Mouse (Mus musculus): ENCODE measurements around the gene Slc35g2.

Slc35g2 gene

GRCm38 (mm10) chr9:100534686-100535085 is 36.2 kb downstream of the Slc35g2 start:
- TF ChIP-seq GATA4 (IDR thresholded peaks at IDR 0.05; ENCODE audit: insufficient replicate concordance, low read length): no peak

- no peak for TF ChIP-seq GATA4 (IDR thresholded peaks at IDR 0.05; ENCODE audit: insufficient replicate concordance, low read length)
These were observed 37.9 kb downstream of the Slc35g2 start for GRCm38 (mm10) chr9:100532847-100533505.

GRCm38 (mm10) chr9:100531296-100531695 is 39.6 kb downstream of the Slc35g2 start:
- TF ChIP-seq GATA4 (IDR thresholded peaks at IDR 0.05; ENCODE audit: insufficient replicate concordance, low read length): no peak

GRCm38 (mm10) chr9:100525225-100525624 is 45.7 kb downstream of the Slc35g2 start:
- TF ChIP-seq GATA4 (IDR thresholded peaks at IDR 0.05; ENCODE audit: insufficient replicate concordance, low read length): no peak

- no peak for TF ChIP-seq GATA4 (IDR thresholded peaks at IDR 0.05; ENCODE audit: insufficient replicate concordance, low read length)
These were observed 48.9 kb downstream of the Slc35g2 start for GRCm38 (mm10) chr9:100522029-100522428.

- TF ChIP-seq GATA4 (IDR thresholded peaks at IDR 0.05; ENCODE audit: insufficient replicate concordance, low read length): no peak
These were observed 50.3 kb downstream of the Slc35g2 start for GRCm38 (mm10) chr9:100520586-100520985.

GRCm38 (mm10) chr9:100520012-100520411 is 50.9 kb downstream of the Slc35g2 start:
- no peak for TF ChIP-seq GATA4 (IDR thresholded peaks at IDR 0.05; ENCODE audit: insufficient replicate concordance, low read length)

GRCm38 (mm10) chr9:100507581-100507980 is 63.3 kb downstream of the Slc35g2 start:
- TF ChIP-seq GATA4 (IDR thresholded peaks at IDR 0.05; ENCODE audit: insufficient replicate concordance, low read length): no peak

- TF ChIP-seq GATA4 (IDR thresholded peaks at IDR 0.05; ENCODE audit: insufficient replicate concordance, low read length): no peak
These were observed 64.2 kb downstream of the Slc35g2 start for GRCm38 (mm10) chr9:100506652-100507051.

- no peak for TF ChIP-seq GATA4 (IDR thresholded peaks at IDR 0.05; ENCODE audit: insufficient replicate concordance, low read length)
These were observed 65.4 kb downstream of the Slc35g2 start for GRCm38 (mm10) chr9:100505498-100505897.
